Mouse (Mus musculus) midbrain, embryonic 13.5 days (tissue): Measurements from ENCODE around the gene Tmem35b. TPM values are rescaled to one million over a fixed set of nuclear protein-coding genes. Genes with fewer than 3 reads are reported as not detected.

Experiments
- polyA plus RNA-seq: library from polyadenylated mRNA; unstranded; fragments of >200 nt; fragmentation: Nextera tagmentation; extraction: Ambion mirVana; gene quantifications from 2 replicates; pipeline ENCODE4 v1.2.1, GENCODE M21; 2015

Tmem35b gene
- polyA plus RNA-seq, 1 experiment from 2014 or later = 21.4 TPM

Other genes with a start within 250 kb of the Tmem35b start
- gene Zmym4, start 155.6 kb upstream of the Tmem35b start, polyA plus RNA-seq = 31.0 and 37.5 TPM in 2 replicates
- 98.6 and 102 TPM in 2 replicates for gene Sfpq, start 102.4 kb upstream of the Tmem35b start, polyA plus RNA-seq
- 22.6 and 22.8 TPM in 2 replicates for gene Zmym1, start 62.5 kb upstream of the Tmem35b start, polyA plus RNA-seq
- gene Zmym6, start 46.3 kb upstream of the Tmem35b start, polyA plus RNA-seq = 33.9 and 34.5 TPM in 2 replicates
- gene Dlgap3, start 45.5 kb downstream of the Tmem35b start, polyA plus RNA-seq = 7.2 and 10.1 TPM in 2 replicates
- gene Smim12, start 120.1 kb downstream of the Tmem35b start, polyA plus RNA-seq = 45.1 and 48.0 TPM in 2 replicates
- gene Gja4, start 190.3 kb downstream of the Tmem35b start, polyA plus RNA-seq = 17.8 and 17.9 TPM in 2 replicates
- gene Gjb3, start 207.2 kb downstream of the Tmem35b start, polyA plus RNA-seq = 0.22 and 0.32 TPM in 2 replicates
- gene Gjb4, start 230.4 kb downstream of the Tmem35b start, polyA plus RNA-seq = 0.11 TPM in 1 of 2 replicates, not detected in the other
- gene Gjb5, start 234.5 kb downstream of the Tmem35b start, polyA plus RNA-seq = 0.09 TPM in 1 of 2 replicates, not detected in the other